Mouse (Mus musculus): Measurements from ENCODE around the gene Sec1.
A peak's percentile ranks its signal among the peaks of the same experiment; 100 is the strongest.

DNA sequence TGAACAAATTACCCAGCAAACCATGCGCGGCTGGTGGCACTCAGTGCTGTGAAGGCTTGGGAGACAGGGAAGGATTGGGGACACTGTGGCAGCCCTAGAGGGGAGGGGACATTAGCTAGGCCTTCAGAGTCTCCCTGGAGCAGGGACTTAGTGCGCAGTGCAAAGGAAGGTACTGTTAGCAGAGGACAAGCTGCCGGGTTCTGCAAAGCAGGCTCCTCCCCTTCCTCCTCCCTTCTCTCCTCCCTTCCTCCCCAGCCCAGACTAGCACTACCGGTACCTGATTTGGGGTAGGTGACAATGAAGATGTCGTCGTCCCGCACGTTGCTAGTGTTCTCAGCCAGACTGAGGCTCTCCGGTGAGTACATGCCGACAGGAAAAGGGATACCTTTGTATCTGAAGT lies 47.6 kb upstream of the Sec1 start:
- TF ChIP-seq CTCF (IDR thresholded peaks at IDR 0.05; ENCODE audit: extremely low read depth, insufficient read length, insufficient replicate concordance, low read depth, low read length): no peak
- 0 out of 2 replicates have a peak, but pooled peaks have one; percentile 10 for TF ChIP-seq POLR2A (IDR thresholded peaks at IDR 0.05; ENCODE audit: low read depth, low read length)
